Mouse (Mus musculus) liver, embryonic 12.5 days (tissue): Measurements from ENCODE around the gene Patl1. TPM values are rescaled to one million over a fixed set of nuclear protein-coding genes. Genes with fewer than 3 reads are reported as not detected.
"Not testable (repeated sequence)": the region's sequence is repeated elsewhere in the genome, so short reads cannot be mapped to it uniquely, and the experiment has no call there.

Experiments
- ATAC-seq: fragments of 200-750 bp; cut with Nextera tagmentation; 2 replicates; pipeline ENCODE4 v1.8.0; 2017; ENCODE audit warnings: moderate number of reproducible peaks, mild to moderate bottlenecking, moderate library complexity
- H3K27ac ChIP-seq: fragments of 300-500 bp; sonication (generic); 2 replicates; pipeline ENCODE4 v1.5.1; 2016; ENCODE audit warnings: mild to moderate bottlenecking
- H3K27me3 ChIP-seq: fragments of 300-500 bp; sonication (generic); replicated peaks from 2 replicates; pipeline ENCODE4 v1.6.1; 2016; ENCODE audit warnings: mild to moderate bottlenecking, moderate library complexity
- H3K36me3 ChIP-seq: fragments of 300-500 bp; sonication (generic); 2 replicates; pipeline ENCODE4 v1.6.1; 2016; ENCODE audit warnings: mild to moderate bottlenecking, moderate library complexity
- H3K4me1 ChIP-seq: fragments of 300-500 bp; sonication (generic); 2 replicates; pipeline ENCODE4 v1.6.1; 2016
- H3K4me2 ChIP-seq: fragments of 300-500 bp; sonication (generic); 2 replicates; pipeline ENCODE4 v1.6.1; 2016; ENCODE audit warnings: mild to moderate bottlenecking, moderate library complexity
- H3K4me3 ChIP-seq: fragments of 300-500 bp; sonication (generic); 2 replicates; pipeline ENCODE4 v1.5.1; 2016; ENCODE audit warnings: mild to moderate bottlenecking, moderate library complexity
- H3K9ac ChIP-seq: fragments of 300-500 bp; sonication (generic); 2 replicates; pipeline ENCODE4 v1.6.1; 2016; ENCODE audit warnings: mild to moderate bottlenecking, moderate library complexity
- H3K9me3 ChIP-seq: fragments of 300-500 bp; sonication (generic); replicated peaks from 2 replicates; pipeline ENCODE4 v1.6.1; 2016; ENCODE audit warnings: mild to moderate bottlenecking, moderate library complexity
- WGBS: fragments of 180-500 bp; shearing (Covaris S2); methylation state at CpG from one replicate; pipeline ENCODE4 v1.1.7; 2016; ENCODE audit not compliant: insufficient replicate concordance; 5-methylcytosine and 5-hydroxymethylcytosine counted together
- polyA plus RNA-seq: library from polyadenylated mRNA; unstranded; fragments of >200 nt; fragmentation: Nextera tagmentation; extraction: Ambion mirVana; gene quantifications from 2 replicates; pipeline ENCODE4 v1.2.1, GENCODE M21; 2016

The Patl1 gene
- polyA plus RNA-seq, 1 experiment from 2014 or later = 10.7 TPM

DNA sequence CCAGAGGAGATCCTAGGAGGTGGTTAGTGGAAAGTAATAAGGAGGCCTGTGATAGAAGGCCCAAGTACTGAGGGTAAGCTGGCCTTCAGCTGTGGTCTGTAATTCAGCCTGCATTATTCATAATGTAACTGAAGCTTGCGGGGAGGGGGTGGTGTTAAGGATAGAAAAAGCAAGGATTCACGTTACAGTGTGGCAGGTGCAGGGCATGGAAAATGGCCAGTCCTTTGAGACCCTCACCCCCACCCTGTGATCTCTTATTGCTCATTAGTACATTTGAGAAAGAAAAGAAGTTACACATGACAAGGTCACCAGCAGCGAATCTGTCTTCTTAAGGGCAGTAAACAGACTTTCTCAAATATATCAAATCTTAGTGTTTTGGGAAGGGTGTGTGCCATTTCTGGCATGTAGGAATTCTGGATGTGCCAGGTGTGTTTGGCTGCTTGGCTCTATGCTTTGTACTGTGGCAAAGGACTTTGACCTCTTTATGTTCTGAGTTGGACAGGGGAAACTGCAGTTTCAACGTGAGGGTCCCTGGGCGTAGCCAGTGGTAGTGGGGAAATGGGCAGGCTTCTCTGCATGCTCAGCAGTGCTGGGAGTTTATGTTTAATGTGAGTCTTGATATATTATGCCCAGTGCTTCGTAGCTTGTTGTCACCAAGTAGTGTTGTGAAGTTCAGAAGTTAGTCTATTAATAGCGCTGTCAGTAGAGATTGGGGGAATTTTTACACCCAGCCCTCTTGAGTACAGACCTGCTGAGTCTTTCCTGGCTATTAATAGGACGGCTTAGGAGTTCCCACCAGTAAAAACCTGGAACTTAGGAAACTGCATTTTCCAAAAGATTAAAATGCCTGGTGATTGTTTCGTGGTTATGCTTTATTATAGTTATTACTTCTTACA, 57.2 kb downstream of the Patl1 start:
- Histone ChIP-seq H3K9ac (no peak overlapping the region; the same call in 1 of the 2 replicates), H3K27me3 (no peaks in the 10 kb centered on the region), H3K36me3 (peaks cover 59% of the 10 kb centered on the region), H3K4me1 (peaks cover 51% of the 10 kb centered on the region), H3K4me2 (no peak overlapping the region), H3K27ac (no peak overlapping the region), H3K9me3 (peaks cover under 1% of the 10 kb centered on the region; the same call in 1 of the 2 replicates), H3K4me3 (no peak overlapping the region)
- ATAC-seq = no peak
- WGBS = 74% methylated on average over 9 of the region's 9 CpGs

DNA sequence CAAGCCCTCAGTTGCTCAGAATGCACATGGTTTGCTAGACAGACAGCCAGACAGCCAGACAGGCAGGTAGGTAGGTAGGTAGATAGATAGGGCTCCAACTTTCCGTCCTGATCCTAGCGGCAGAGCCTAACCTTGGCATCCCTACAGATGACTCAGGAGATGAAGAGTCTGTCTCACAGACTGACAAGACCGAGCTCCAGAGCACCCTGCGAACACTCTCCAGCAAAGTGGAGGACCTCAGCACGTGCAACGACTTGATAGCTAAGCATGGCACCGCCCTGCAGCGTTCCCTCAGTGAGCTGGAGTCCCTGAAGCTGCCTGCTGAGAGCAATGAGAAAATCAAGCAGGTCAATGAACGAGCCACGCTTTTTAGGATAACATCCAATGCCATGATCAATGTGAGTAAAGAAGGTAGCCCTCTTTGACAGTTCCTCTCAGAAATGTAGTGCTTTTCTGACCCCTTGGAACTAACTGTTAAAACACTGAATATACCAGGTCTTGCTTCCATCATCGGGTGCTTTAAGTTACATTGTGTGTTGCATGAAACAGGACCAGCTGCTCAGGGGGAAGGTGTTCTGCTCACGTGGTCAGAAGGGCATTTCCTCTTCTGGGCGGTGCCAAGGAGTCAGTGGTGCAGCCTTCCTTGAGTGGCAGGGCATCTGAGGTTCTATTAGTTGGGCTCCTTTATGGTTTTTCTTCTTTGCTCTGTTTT, 61.5 kb downstream of the Patl1 start:
- Histone ChIP-seq H3K9ac (no peak overlapping the region), H3K4me2 (no peak overlapping the region), H3K9me3 (no peaks in the 10 kb centered on the region), H3K4me3 (no peak overlapping the region), H3K36me3 (peaks cover 96% of the 10 kb centered on the region), H3K27me3 (no peaks in the 10 kb centered on the region), H3K4me1 (peaks cover 47% of the 10 kb centered on the region), H3K27ac (no peak overlapping the region)
- ATAC-seq = peak; percentile 78
- 75% methylated on average over 13 of the region's 13 CpGs for WGBS

- WGBS = 81% methylated on average over 2 of the region's 2 CpGs
- Histone ChIP-seq H3K4me2 (no peak overlapping the region), H3K4me1 (peaks cover 42% of the 10 kb centered on the region), H3K27ac (no peak overlapping the region), H3K9me3 (no peaks in the 10 kb centered on the region), H3K36me3 (peaks cover 96% of the 10 kb centered on the region), H3K9ac (no peak overlapping the region), H3K4me3 (no peak overlapping the region), H3K27me3 (no peaks in the 10 kb centered on the region)
- ATAC-seq = no peak
These were observed 62.0 kb downstream of the Patl1 start for GRCm38 (mm10) chr19:11974223-11974540.

DNA sequence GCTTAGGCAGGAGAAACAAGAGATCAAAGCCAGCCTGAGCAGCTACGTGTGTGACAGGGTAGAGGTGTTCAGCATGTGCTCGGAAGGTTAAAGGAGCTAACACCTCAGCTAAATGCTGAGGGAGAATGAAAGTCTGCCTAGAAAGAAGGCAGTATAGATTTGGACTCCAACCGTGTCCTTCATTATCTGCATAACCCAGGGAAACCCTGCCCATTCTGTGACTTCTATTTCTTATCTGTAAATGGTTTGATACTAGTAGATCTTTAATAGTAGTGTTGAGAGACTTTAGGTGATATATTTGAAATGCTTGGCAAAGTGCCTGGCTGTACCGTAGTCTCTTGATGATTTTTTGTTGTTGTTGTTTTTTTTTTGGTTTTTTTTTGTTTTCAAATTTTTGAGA, 63.5 kb downstream of the Patl1 start:
- Histone ChIP-seq H3K4me2 (peak overlapping the region; percentile 27; the same call in 1 of the 2 replicates), H3K9ac (no peak overlapping the region), H3K27me3 (no peaks in the 10 kb centered on the region), H3K4me3 (no peak overlapping the region), H3K36me3 (peaks cover 99% of the 10 kb centered on the region), H3K9me3 (no peaks in the 10 kb centered on the region), H3K27ac (peak overlapping the region; percentile 59), H3K4me1 (peaks cover 36% of the 10 kb centered on the region)
- ATAC-seq = peak; percentile 43; the same call in 1 of the 2 replicates
- WGBS = 62% methylated on average over 4 of the region's 4 CpGs

GRCm38 (mm10) chr19:11977363-11977762, 65.2 kb downstream of the Patl1 start:
- ATAC-seq = no peak
- 69% methylated on average over 5 of the region's 5 CpGs for WGBS

DNA sequence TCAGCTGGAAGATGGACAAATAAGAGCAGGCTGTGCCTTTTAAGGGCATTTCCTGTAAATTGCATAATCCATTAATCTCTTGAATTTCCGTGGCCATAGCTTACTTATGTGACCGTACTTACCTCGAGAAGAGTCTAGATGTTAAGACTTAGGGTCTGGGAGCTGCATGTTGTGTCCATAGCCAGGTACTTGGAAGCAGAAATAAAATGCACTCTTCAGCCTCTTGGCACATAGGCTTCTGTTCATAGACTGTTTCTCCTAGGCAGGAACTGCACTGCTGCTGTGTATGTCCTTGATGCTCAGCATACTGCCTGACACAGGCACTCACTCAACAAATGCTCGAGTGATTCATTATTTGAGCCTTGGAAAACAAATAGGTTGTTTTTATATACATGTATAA, 68.3 kb downstream of the Patl1 start:
- Histone ChIP-seq H3K36me3 (peaks cover 96% of the 10 kb centered on the region), H3K4me2 (no peak overlapping the region), H3K27me3 (no peaks in the 10 kb centered on the region), H3K27ac (no peak overlapping the region), H3K4me1 (peaks cover 8% of the 10 kb centered on the region), H3K9ac (no peak overlapping the region), H3K4me3 (no peak overlapping the region), H3K9me3 (no peaks in the 10 kb centered on the region)
- ATAC-seq = no peak
- WGBS = 85% methylated on average over 4 of the region's 4 CpGs

More at GRCm38 (mm10) chr19:11977363-11977762, 65.2 kb downstream of the Patl1 start:
- H3K36me3 ChIP-seq = peaks cover 98% of the 10 kb centered on the region
- H3K9ac ChIP-seq = no peak overlapping the region
- no peak overlapping the region for H3K4me2 ChIP-seq
- no peak overlapping the region for H3K27ac ChIP-seq
- no peaks in the 10 kb centered on the region for H3K27me3 ChIP-seq
- H3K4me1 ChIP-seq = peaks cover 36% of the 10 kb centered on the region
- no peaks in the 10 kb centered on the region for H3K9me3 ChIP-seq
- no peak overlapping the region for H3K4me3 ChIP-seq

GRCm38 (mm10) chr19:11984614-11985013, 72.4 kb downstream of the Patl1 start:
- not testable (repeated sequence) for H3K4me1 ChIP-seq, H3K4me3 ChIP-seq, H3K9me3 ChIP-seq, H3K27me3 ChIP-seq, ATAC-seq, H3K4me2 ChIP-seq, H3K27ac ChIP-seq, H3K9ac ChIP-seq
- 78% methylated on average over 5 of the region's 5 CpGs for WGBS
- peaks cover 95% of the 10 kb centered on the region for H3K36me3 ChIP-seq

- peaks cover 5% of the 10 kb centered on the region; the same call in 1 of the 2 replicates for H3K4me1 ChIP-seq
- H3K4me2 ChIP-seq = no peak overlapping the region
- no peak overlapping the region for H3K27ac ChIP-seq
- no peaks in the 10 kb centered on the region for H3K9me3 ChIP-seq
- ATAC-seq = no peak
- WGBS = 84% methylated on average over 3 of the region's 3 CpGs
- no peaks in the 10 kb centered on the region for H3K27me3 ChIP-seq
- H3K4me3 ChIP-seq = no peak overlapping the region
- peaks cover 94% of the 10 kb centered on the region for H3K36me3 ChIP-seq
- no peak overlapping the region for H3K9ac ChIP-seq
These were observed 75.6 kb downstream of the Patl1 start for GRCm38 (mm10) chr19:11987841-11988240.

GRCm38 (mm10) chr19:11989334-11989733, 77.1 kb downstream of the Patl1 start:
- 89% methylated on average over 7 of the region's 7 CpGs for WGBS
- Histone ChIP-seq H3K27ac (no peak overlapping the region), H3K27me3 (no peaks in the 10 kb centered on the region), H3K4me3 (no peak overlapping the region), H3K4me1 (peaks cover 5% of the 10 kb centered on the region; the same call in 1 of the 2 replicates), H3K4me2 (no peak overlapping the region), H3K36me3 (peaks cover 88% of the 10 kb centered on the region), H3K9ac (no peak overlapping the region), H3K9me3 (no peaks in the 10 kb centered on the region)
- no peak for ATAC-seq

GRCm38 (mm10) chr19:11992034-11992433, 79.8 kb downstream of the Patl1 start:
- H3K27ac ChIP-seq = no peak overlapping the region
- H3K9ac ChIP-seq = no peak overlapping the region
- H3K27me3 ChIP-seq = no peaks in the 10 kb centered on the region
- no peak overlapping the region for H3K4me2 ChIP-seq
- H3K36me3 ChIP-seq = peaks cover 74% of the 10 kb centered on the region
- peaks cover 5% of the 10 kb centered on the region; the same call in 1 of the 2 replicates for H3K4me1 ChIP-seq
- H3K9me3 ChIP-seq = no peaks in the 10 kb centered on the region
- WGBS = 88% methylated on average over 9 of the region's 9 CpGs
- no peak for ATAC-seq
- H3K4me3 ChIP-seq = no peak overlapping the region

- no peak overlapping the region for H3K27ac ChIP-seq
- peaks cover 5% of the 10 kb centered on the region; the same call in 1 of the 2 replicates for H3K4me1 ChIP-seq
- WGBS = 71% methylated on average over 10 of the region's 10 CpGs
- H3K36me3 ChIP-seq = peaks cover 69% of the 10 kb centered on the region
- no peaks in the 10 kb centered on the region for H3K9me3 ChIP-seq
- no peaks in the 10 kb centered on the region for H3K27me3 ChIP-seq
- H3K4me3 ChIP-seq = no peak overlapping the region
- ATAC-seq = no peak
- no peak overlapping the region for H3K9ac ChIP-seq
- H3K4me2 ChIP-seq = no peak overlapping the region
These were observed 80.3 kb downstream of the Patl1 start for GRCm38 (mm10) chr19:11992441-11993029.
